In the genomic region with DNA sequence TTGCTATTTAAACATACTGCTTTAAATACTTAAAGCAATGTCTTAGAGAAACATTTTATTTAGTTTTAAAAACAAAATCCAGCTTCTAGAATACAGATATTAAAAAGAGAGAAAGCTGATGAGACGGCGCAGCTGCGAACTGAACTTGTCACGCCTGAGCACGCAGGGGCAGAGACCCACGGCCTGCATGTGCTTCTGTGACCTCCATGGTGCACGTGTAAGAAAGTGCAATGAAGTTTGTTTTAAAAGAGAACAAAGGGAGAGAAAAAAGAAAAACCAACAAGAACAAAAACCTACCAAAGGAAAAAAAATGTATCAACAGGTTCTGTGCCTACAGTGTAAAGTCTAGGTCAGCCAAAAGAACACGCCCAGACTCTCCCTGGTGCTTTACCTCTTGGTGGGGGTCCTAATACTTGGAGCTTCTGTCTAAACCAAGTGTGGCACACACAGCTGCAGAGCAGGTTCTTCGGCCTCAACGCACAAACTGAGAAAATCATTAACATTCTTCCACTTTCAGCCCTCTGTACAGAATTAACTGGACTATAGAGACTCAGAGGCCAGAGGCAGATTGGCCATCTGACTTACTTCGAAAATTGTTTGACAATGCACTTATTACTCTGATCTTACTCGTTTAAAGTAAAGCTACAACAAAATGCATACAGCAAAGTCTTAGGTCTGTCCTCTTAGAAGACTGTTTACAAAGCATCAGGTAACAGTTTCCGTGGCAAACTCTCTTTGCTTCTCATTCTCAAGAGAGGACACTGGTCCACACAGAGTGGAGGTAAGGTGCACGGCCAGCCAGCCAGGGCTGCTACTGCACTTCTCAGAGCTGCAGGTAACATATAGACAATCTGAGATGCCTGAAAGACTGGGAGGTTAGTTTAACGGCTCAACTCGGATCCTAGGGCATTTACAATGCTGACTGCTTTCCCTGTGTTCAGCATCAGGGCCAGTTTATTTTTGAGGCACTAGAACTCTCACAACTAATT, we compare ENCODE assay signal across 15 mouse cellular contexts.
"Had no signal": no experiment of that assay in that cellular context is flagged by ENCODE, and none has a peak within 500 bp of the region (broad histone marks: within the 10 kb centered on the region; RNA-seq: fewer than 3 reads in every experiment).

No protein-coding gene starts in this region.

- DNase-seq: kidney, adult 8-10 months; lung, adult 2 months; right cerebral cortex, postnatal 14 days; thymus, adult 18-20 months; thymus, postnatal 14 days had no signal

- H3K27me3 ChIP-seq: intestine, embryonic 15.5 days; liver, embryonic 15.5 days; megakaryocyte, embryonic 14.5 days; midbrain, embryonic 15.5 days; neural tube, embryonic 12.5 days had no signal

- H3K4me2 ChIP-seq: intestine, embryonic 15.5 days; liver, embryonic 11.5 days; liver, embryonic 15.5 days; midbrain, embryonic 11.5 days; midbrain, embryonic 15.5 days; neural tube, embryonic 12.5 days had no signal

- H3K27ac ChIP-seq: intestine, embryonic 15.5 days; left cerebral cortex, adult 2 months; limb, embryonic 10.5 days; liver, embryonic 15.5 days; macrophage; midbrain, embryonic 15.5 days; neural tube, embryonic 12.5 days had no signal

- H3K9me3 ChIP-seq: intestine, embryonic 15.5 days; limb, embryonic 10.5 days; liver, embryonic 15.5 days; megakaryocyte, embryonic 14.5 days; midbrain, embryonic 15.5 days; neural tube, embryonic 12.5 days had no signal

- ATAC-seq: intestine, embryonic 15.5 days; midbrain, embryonic 15.5 days had no signal

- H3K4me3 ChIP-seq: intestine, embryonic 15.5 days; left cerebral cortex, adult 2 months; limb, embryonic 10.5 days; liver, embryonic 15.5 days; megakaryocyte, embryonic 14.5 days; midbrain, embryonic 15.5 days; neural tube, embryonic 12.5 days had no signal

- H3K4me1 ChIP-seq: intestine, embryonic 15.5 days; limb, embryonic 10.5 days; midbrain, embryonic 15.5 days; neural tube, embryonic 12.5 days had no signal

- H3K9ac ChIP-seq: intestine, embryonic 15.5 days; liver, embryonic 15.5 days; midbrain, embryonic 15.5 days; neural tube, embryonic 12.5 days had no signal
